Mouse (Mus musculus) thymus, adult 2 months (tissue): Measurements from ENCODE around the gene Grb7. TPM values are rescaled to one million over a fixed set of nuclear protein-coding genes. Genes with fewer than 3 reads are reported as not detected.

Experiments
- DNase-seq: peaks from one replicate; pipeline ENCODE4 v3.0.0; 2021
- H3K27ac ChIP-seq: fragments of 200-500 bp; 2 replicates; pipeline ENCODE4 v1.5.1; 2012; ENCODE audit warnings: low read length, control low read depth; ENCODE audit not compliant: control insufficient read depth, insufficient read depth
- H3K27me3 ChIP-seq: fragments of 200-500 bp; 2 replicates; pipeline ENCODE4 v1.6.1; 2012; ENCODE audit warnings: mild to moderate bottlenecking, low read length, moderate library complexity, mixed read lengths; ENCODE audit not compliant: control insufficient read depth, insufficient read depth
- H3K36me3 ChIP-seq: fragments of 200-500 bp; 2 replicates; pipeline ENCODE4 v1.6.1; 2012; ENCODE audit warnings: mild to moderate bottlenecking, low read length, moderate library complexity; ENCODE audit not compliant: control insufficient read depth, insufficient read depth
- H3K4me1 ChIP-seq: fragments of 200-500 bp; replicated peaks from 2 replicates; pipeline ENCODE4 v1.6.1; 2012; ENCODE audit warnings: low read length; ENCODE audit not compliant: control insufficient read depth, insufficient read depth
- H3K4me3 ChIP-seq: fragments of 200-500 bp; 2 replicates; pipeline ENCODE4 v1.5.1; 2012; ENCODE audit warnings: mild to moderate bottlenecking, low read length, control low read depth, moderate library complexity; ENCODE audit not compliant: control insufficient read depth, insufficient read depth
- CTCF ChIP-seq: fragments of 200-500 bp; IDR thresholded peaks from 2 replicates; pipeline ENCODE4 v1.5.1; 2012; ENCODE audit warnings: mild to moderate bottlenecking, control low read depth, low read length, moderate library complexity, borderline replicate concordance; ENCODE audit not compliant: control insufficient read depth, poor library complexity, insufficient read depth; ENCODE audit errors: extremely low read depth
- POLR2A ChIP-seq: fragments of 200-500 bp; IDR thresholded peaks from 2 replicates; pipeline ENCODE4 v1.6.1; 2012; ENCODE audit warnings: mild to moderate bottlenecking, low read length, control low read depth, moderate library complexity; ENCODE audit not compliant: control insufficient read depth, poor library complexity, insufficient read depth; ENCODE audit errors: extremely low read depth
- WGBS: fragments of 180-500 bp; shearing (Covaris S2); methylation state at CpG from one replicate; pipeline ENCODE4 v1.1.7; 2018; 5-methylcytosine and 5-hydroxymethylcytosine counted together
- polyA plus RNA-seq: library from polyadenylated mRNA; depleted of rRNA; stranded (reverse); fragments of >200 nt; gene quantifications from 2 replicates; pipeline ENCODE4 v1.2.3, GENCODE M21; 2012

Gene Grb7
- polyA plus RNA-seq, 1 experiment = 6.8 TPM

GRCm38 (mm10) chr11:98469761-98470714, 23.8 kb downstream of the Grb7 start:
- Histone ChIP-seq H3K4me3 (no peak overlapping the region), H3K27me3 (no peaks in the 10 kb centered on the region), H3K36me3 (peaks cover 29% of the 10 kb centered on the region), H3K4me1 (peaks cover 58% of the 10 kb centered on the region), H3K27ac (peak overlapping the region; percentile 84)
- peak; percentile 51 for DNase-seq
- WGBS = 10% methylated on average over 22 of the region's 22 CpGs
- TF ChIP-seq CTCF = no peak

- 54% methylated on average over 6 of the region's 6 CpGs for WGBS
- Histone ChIP-seq H3K4me1 (peaks cover 52% of the 10 kb centered on the region), H3K4me3 (peak overlapping the region; percentile 8; the same call in 1 of the 2 replicates), H3K27ac (peak overlapping the region; percentile 84), H3K27me3 (no peaks in the 10 kb centered on the region), H3K36me3 (peaks cover 26% of the 10 kb centered on the region)
- no peak for DNase-seq
- TF ChIP-seq CTCF = no peak
- no peak for TF ChIP-seq POLR2A
Observed at GRCm38 (mm10) chr11:98470795-98471194, 24.6 kb downstream of the Grb7 start.

DNA sequence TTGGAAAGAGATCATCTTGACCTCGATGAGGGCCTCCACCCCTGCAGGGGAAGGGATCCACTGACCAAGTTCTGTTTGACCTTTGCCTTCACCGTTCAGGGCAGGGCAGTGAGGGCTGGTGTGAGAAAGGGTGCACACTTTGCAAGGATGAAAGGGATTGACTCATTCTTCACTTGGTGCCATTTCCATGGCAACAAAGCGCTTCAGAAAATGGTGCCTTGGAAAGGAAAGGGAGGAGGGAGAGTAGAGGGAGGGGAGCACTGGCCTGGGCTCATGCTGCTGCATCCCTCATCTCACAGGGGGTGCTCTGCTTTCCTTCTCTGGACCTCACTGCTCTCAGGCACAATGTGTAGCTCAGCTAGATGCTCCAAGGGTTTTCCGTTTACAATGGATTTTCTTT, 26.5 kb downstream of the Grb7 start:
- WGBS = 82% methylated on average over 4 of the region's 4 CpGs
- H3K4me3 ChIP-seq = no peak overlapping the region
- peaks cover 11% of the 10 kb centered on the region; the same call in 1 of the 2 replicates for H3K36me3 ChIP-seq
- H3K4me1 ChIP-seq = peaks cover 52% of the 10 kb centered on the region
- TF ChIP-seq CTCF (no peak), POLR2A (no peak)
- H3K27ac ChIP-seq = no peak overlapping the region
- no peaks in the 10 kb centered on the region for H3K27me3 ChIP-seq
- DNase-seq = no peak

- Histone ChIP-seq H3K27me3 (no peaks in the 10 kb centered on the region), H3K27ac (peak overlapping the region; percentile 11; the same call in 1 of the 2 replicates), H3K4me3 (no peak overlapping the region), H3K36me3 (peaks cover 11% of the 10 kb centered on the region; the same call in 1 of the 2 replicates), H3K4me1 (peaks cover 52% of the 10 kb centered on the region)
- no peak for TF ChIP-seq CTCF
- no peak for TF ChIP-seq POLR2A
- no peak for DNase-seq
- 80% methylated on average over 8 of the region's 8 CpGs for whole genome bisulfite sequencing
Observed at GRCm38 (mm10) chr11:98473916-98474479, 27.8 kb downstream of the Grb7 start.

- H3K36me3 ChIP-seq = peaks cover 11% of the 10 kb centered on the region; the same call in 1 of the 2 replicates
- WGBS = 94% methylated on average over 11 of the region's 11 CpGs
- H3K4me1 ChIP-seq = peaks cover 50% of the 10 kb centered on the region
- no peak overlapping the region for H3K27ac ChIP-seq
- DNase-seq = no peak
- H3K4me3 ChIP-seq = no peak overlapping the region
- TF ChIP-seq POLR2A (no peak), CTCF (no peak)
- H3K27me3 ChIP-seq = no peaks in the 10 kb centered on the region
Observed at GRCm38 (mm10) chr11:98474967-98475366, 28.8 kb downstream of the Grb7 start.

- Histone ChIP-seq H3K4me3 (no peak overlapping the region), H3K27ac (no peak overlapping the region), H3K4me1 (peaks cover 44% of the 10 kb centered on the region), H3K27me3 (no peaks in the 10 kb centered on the region), H3K36me3 (peaks cover 11% of the 10 kb centered on the region; the same call in 1 of the 2 replicates)
- TF ChIP-seq POLR2A = no peak
- no peak for TF ChIP-seq CTCF
- DNase-seq = no peak
- WGBS = 91% methylated on average over 9 of the region's 9 CpGs
Observed at GRCm38 (mm10) chr11:98475630-98476433, 29.6 kb downstream of the Grb7 start.
